Mouse (Mus musculus) liver, embryonic 16.5 days (tissue): ENCODE measurements around the gene Gstm7. TPM values are rescaled to one million over a fixed set of nuclear protein-coding genes. Genes with fewer than 3 reads are reported as not detected.

Experiments used
- ATAC-seq: fragments of 200-750 bp; cut with Nextera tagmentation; 2 replicates; pipeline ENCODE4 v1.8.0; 2017; ENCODE audit warnings: low read depth, mild to moderate bottlenecking, moderate number of reproducible peaks, moderate library complexity
- H3K27ac ChIP-seq: fragments of 300-500 bp; sonication (generic); 2 replicates; pipeline ENCODE4 v1.5.1; 2014; ENCODE audit warnings: mild to moderate bottlenecking, low read length
- H3K27me3 ChIP-seq: fragments of 300-500 bp; sonication (generic); 2 replicates; pipeline ENCODE4 v1.6.1; 2014; ENCODE audit warnings: low read depth, low read length, mixed read lengths; ENCODE audit not compliant: control insufficient read depth, insufficient read depth
- H3K36me3 ChIP-seq: fragments of 300-500 bp; sonication (generic); 2 replicates; pipeline ENCODE4 v1.6.1; 2014; ENCODE audit warnings: mild to moderate bottlenecking; ENCODE audit not compliant: control insufficient read depth, insufficient read depth
- H3K4me1 ChIP-seq: fragments of 300-500 bp; sonication (generic); 2 replicates; pipeline ENCODE4 v1.6.1; 2014; ENCODE audit warnings: low read depth, low read length, mixed read lengths; ENCODE audit not compliant: control insufficient read depth
- H3K4me2 ChIP-seq: fragments of 300-500 bp; sonication (generic); 2 replicates; pipeline ENCODE4 v1.6.1; 2014; ENCODE audit warnings: low read depth, low read length, mixed read lengths
- H3K4me3 ChIP-seq: fragments of 300-500 bp; sonication (generic); 2 replicates; pipeline ENCODE4 v1.5.1; 2014; ENCODE audit warnings: low read depth, mild to moderate bottlenecking, low read length
- H3K9ac ChIP-seq: fragments of 300-500 bp; sonication (generic); 2 replicates; pipeline ENCODE4 v1.6.1; 2014; ENCODE audit warnings: low read depth, low read length
- H3K9me3 ChIP-seq: fragments of 300-500 bp; sonication (generic); replicated peaks from 2 replicates; pipeline ENCODE4 v1.6.1; 2016; ENCODE audit warnings: low read length; ENCODE audit not compliant: control insufficient read depth
- WGBS: fragments of 180-500 bp; shearing (Covaris S2); extraction: QIAGEN DNeasy Blood & Tissue Kit; methylation state at CpG from one replicate; pipeline ENCODE4 v1.1.7; 2014; ENCODE audit not compliant: insufficient replicate concordance; 5-methylcytosine and 5-hydroxymethylcytosine counted together
- polyA plus RNA-seq: library from polyadenylated mRNA; unstranded; fragments of >200 nt; fragmentation: Nextera tagmentation; extraction: Ambion mirVana; gene quantifications from 2 replicates; pipeline ENCODE4 v1.2.1, GENCODE M21; 2015

Gstm7 gene
- polyA plus RNA-seq, 1 experiment from 2014 or later = 52.6 TPM

DNA sequence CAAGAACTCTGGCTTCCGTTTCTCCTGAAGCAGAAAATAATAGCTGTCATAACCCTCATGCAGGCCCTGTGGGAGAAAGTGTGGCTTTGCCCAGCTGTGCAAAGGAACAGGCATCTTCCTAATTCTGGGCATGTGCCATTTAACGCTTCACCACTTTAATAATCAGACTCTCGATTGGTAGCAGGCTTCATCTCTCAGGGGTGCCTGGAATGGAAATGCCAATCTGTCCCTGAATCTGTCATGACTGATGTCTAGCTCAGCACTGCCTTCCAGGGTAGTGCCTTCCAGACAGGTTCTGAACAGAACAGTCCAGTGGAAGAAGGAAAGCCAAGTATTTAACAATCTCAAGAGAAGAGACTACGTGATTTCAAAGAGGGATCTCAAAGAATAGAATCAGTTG, 9.6 kb upstream of the Gstm7 start:
- Histone ChIP-seq H3K4me2 (no peak overlapping the region), H3K36me3 (no peaks in the 10 kb centered on the region), H3K27ac (no peak overlapping the region)

DNA sequence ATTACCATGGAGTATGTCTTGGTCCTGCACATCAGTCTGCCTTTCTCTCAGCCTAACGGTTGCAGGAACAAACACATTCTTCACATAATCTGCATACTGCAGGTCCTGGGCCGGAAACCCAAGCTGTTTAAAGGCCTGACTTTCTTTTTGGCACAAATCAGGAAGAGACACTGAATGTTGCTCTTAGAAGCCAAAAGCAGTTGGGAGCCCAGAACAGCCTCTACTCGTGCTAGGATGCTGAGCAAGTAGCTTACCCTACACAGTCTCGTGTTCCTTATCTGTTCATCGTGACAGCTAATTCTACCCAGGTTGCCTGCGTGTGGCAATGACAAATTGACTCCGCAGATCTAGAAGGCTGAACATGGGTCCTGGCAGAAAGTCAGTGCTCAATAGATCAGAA, 8.9 kb upstream of the Gstm7 start:
- Histone ChIP-seq H3K4me2 (no peak overlapping the region), H3K27ac (no peak overlapping the region), H3K9me3 (no peaks in the 10 kb centered on the region), H3K4me3 (no peak overlapping the region), H3K9ac (no peak overlapping the region), H3K27me3 (no peaks in the 10 kb centered on the region), H3K4me1 (no peaks in the 10 kb centered on the region; the same call in 1 of the 2 replicates), H3K36me3 (no peaks in the 10 kb centered on the region)
- no peak for ATAC-seq
- 56% methylated on average over 7 of the region's 7 CpGs for WGBS

More for the DNA sequence above, 9.6 kb upstream of the Gstm7 start:
- no peak for ATAC-seq
- no peaks in the 10 kb centered on the region for H3K9me3 ChIP-seq
- H3K9ac ChIP-seq = no peak overlapping the region
- WGBS = 63% methylated on average over 4 of the region's 4 CpGs
- no peak overlapping the region for H3K4me3 ChIP-seq
- no peaks in the 10 kb centered on the region for H3K27me3 ChIP-seq
- no peaks in the 10 kb centered on the region; the same call in 1 of the 2 replicates for H3K4me1 ChIP-seq

DNA sequence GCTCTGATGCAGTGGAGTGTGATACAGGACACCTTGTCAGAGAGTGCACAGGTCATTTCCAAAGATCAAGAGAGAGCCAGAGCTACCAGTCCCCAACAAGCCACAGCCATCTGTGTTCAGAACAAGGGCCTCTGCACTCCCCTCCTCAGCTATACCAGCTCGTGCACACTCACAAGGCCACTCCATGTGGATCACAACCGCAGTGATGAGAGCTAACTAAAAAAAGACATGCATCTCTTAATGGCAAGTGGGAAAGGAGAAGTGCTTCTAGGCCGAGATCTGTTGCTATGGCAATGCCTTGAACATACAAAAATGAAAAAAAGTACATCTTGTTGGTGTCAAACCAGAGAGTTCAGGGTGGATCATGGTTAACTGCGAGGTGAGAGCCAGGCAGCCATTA, 8.2 kb upstream of the Gstm7 start:
- WGBS = 46% methylated on average over 4 of the region's 4 CpGs
- no peak for ATAC-seq

DNA sequence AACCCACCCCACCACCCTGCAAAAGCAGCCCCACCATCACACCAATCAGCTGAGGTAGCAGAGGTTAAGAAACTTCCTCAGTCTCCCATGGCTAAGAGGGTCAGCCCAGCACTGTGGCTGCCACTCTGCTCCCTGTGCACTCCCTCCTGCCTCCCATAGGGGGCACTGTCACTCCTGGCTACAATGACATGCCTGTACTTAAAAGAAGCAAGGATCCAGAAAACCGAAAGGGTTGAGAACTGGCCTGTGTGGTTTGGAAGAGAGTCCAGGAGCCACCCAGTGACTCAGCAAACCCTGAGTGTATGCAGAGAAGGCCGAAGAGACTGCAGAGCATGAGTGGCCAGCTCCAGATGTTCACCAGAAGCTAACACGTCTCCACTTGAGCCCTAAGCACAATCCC, 7.8 kb upstream of the Gstm7 start:
- H3K9me3 ChIP-seq = no peaks in the 10 kb centered on the region
- H3K4me3 ChIP-seq = no peak overlapping the region
- no peak for ATAC-seq
- H3K36me3 ChIP-seq = no peaks in the 10 kb centered on the region
- H3K27me3 ChIP-seq = no peaks in the 10 kb centered on the region
- 24% methylated on average over 3 of the region's 3 CpGs for WGBS
- no peak overlapping the region for H3K27ac ChIP-seq
- H3K4me1 ChIP-seq = no peaks in the 10 kb centered on the region; the same call in 1 of the 2 replicates
- H3K9ac ChIP-seq = no peak overlapping the region
- no peak overlapping the region for H3K4me2 ChIP-seq

More for the DNA sequence above, 8.2 kb upstream of the Gstm7 start:
- no peak overlapping the region for H3K4me2 ChIP-seq
- no peaks in the 10 kb centered on the region for H3K36me3 ChIP-seq
- no peaks in the 10 kb centered on the region; the same call in 1 of the 2 replicates for H3K4me1 ChIP-seq
- no peaks in the 10 kb centered on the region for H3K9me3 ChIP-seq
- no peak overlapping the region for H3K27ac ChIP-seq
- no peak overlapping the region for H3K9ac ChIP-seq
- no peaks in the 10 kb centered on the region for H3K27me3 ChIP-seq
- H3K4me3 ChIP-seq = no peak overlapping the region

DNA sequence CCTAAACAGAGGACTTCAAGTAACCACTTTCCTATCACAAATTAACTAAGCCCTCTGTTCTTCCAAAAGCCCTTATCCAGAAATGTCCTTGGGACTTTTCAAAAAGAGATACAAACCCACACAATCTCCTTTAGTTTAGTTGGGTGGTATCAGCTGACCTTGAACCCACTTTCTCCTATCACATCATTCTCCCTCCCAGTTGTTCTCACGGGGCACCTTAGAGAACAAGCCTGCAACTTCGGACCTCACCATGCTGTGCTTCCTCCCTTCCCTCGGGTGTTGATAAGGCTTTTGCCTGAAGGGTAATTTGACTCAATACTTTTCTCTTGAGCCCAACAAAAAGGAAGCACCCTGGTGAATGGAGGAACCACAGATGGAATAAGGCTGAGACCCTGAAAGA, 4.3 kb upstream of the Gstm7 start:
- H3K4me2 ChIP-seq = no peak overlapping the region
- H3K9me3 ChIP-seq = no peaks in the 10 kb centered on the region
- no peak for ATAC-seq
- no peaks in the 10 kb centered on the region for H3K27me3 ChIP-seq
- H3K36me3 ChIP-seq = no peaks in the 10 kb centered on the region
- 15% methylated on average over 3 of the region's 3 CpGs for WGBS
- H3K4me3 ChIP-seq = no peak overlapping the region
- H3K4me1 ChIP-seq = no peaks in the 10 kb centered on the region; the same call in none of the 2 replicates
- no peak overlapping the region for H3K27ac ChIP-seq
- H3K9ac ChIP-seq = no peak overlapping the region

DNA sequence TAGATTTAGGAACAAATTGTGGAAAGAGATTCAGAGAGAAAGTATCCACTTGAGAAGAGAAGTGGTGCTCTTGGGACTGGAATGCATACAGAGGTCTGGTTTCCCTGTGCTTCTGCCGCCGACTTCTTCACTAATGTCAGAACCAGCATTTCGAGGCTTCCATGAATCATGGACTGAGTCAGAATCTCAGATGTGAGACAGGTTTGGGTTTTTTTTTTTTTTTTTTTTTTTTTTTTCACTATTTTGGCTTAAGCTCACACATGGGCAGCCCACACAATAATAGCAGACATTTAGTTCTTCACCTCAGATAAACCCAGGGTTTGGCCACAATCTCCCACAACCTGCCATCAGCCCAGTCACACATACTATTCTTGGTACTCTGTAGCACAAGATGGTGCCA, 3.7 kb upstream of the Gstm7 start:
- Histone ChIP-seq H3K36me3 (no peaks in the 10 kb centered on the region), H3K4me2 (no peak overlapping the region), H3K4me1 (no peaks in the 10 kb centered on the region; the same call in none of the 2 replicates), H3K4me3 (no peak overlapping the region), H3K27ac (no peak overlapping the region), H3K9me3 (no peaks in the 10 kb centered on the region), H3K9ac (no peak overlapping the region), H3K27me3 (no peaks in the 10 kb centered on the region)
- WGBS = 65% methylated on average over 3 of the region's 3 CpGs
- ATAC-seq = no peak

DNA sequence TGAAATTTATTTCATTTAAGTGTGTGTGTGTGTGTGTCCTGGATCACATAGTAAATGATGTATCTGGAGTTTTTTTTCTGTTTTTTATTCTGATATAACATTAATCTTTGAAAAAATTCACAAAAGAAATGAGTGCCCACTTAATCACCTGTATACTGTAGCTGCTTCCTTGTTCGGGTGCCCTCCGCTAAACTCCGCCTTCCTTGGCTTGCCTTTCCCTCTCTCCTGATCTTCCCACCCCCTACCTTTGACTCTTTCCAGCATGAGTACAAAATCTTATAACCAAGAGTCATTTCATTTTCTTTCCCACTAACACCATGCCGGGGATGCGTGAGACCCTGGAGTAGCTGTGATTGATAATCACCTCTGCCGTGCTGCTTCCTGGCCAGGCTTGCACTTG, 511 bp upstream of the Gstm7 start:
- no peaks in the 10 kb centered on the region for H3K9me3 ChIP-seq
- ATAC-seq = no peak
- H3K4me3 ChIP-seq = no peak overlapping the region
- no peak overlapping the region for H3K27ac ChIP-seq
- 74% methylated on average over 6 of the region's 6 CpGs for WGBS
- H3K36me3 ChIP-seq = no peaks in the 10 kb centered on the region
- no peak overlapping the region for H3K9ac ChIP-seq
- no peaks in the 10 kb centered on the region; the same call in 1 of the 2 replicates for H3K4me1 ChIP-seq
- no peaks in the 10 kb centered on the region for H3K27me3 ChIP-seq
- H3K4me2 ChIP-seq = no peak overlapping the region

DNA sequence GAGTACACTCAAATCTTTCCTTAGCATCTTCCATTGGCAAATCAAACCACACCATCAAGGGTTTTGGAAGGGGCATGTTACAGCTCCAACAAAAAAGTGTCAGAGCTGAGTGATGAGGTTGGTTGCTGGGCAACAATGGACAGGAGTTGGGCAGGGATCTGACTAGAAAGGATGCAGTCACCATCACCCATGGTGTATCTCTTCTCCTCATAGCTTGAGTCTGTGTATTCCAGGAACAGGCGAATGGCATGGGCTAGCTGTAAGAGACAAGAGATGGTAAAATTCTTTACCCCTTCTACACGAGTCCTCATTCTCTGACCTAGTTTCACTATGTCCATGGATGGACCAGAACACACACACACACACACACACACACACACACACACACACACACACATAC, 483 bp downstream of the Gstm7 start:
- Histone ChIP-seq H3K4me2 (peak overlapping the region; percentile 51), H3K36me3 (no peaks in the 10 kb centered on the region), H3K9me3 (no peaks in the 10 kb centered on the region), H3K9ac (peak overlapping the region; percentile 17; the same call in 1 of the 2 replicates), H3K27ac (peak overlapping the region; percentile 59; the same call in 1 of the 2 replicates), H3K4me1 (no peaks in the 10 kb centered on the region; the same call in 1 of the 2 replicates), H3K27me3 (no peaks in the 10 kb centered on the region), H3K4me3 (peak overlapping the region; percentile 44)
- no peak for ATAC-seq
- 31% methylated on average over 2 of the region's 2 CpGs for WGBS

DNA sequence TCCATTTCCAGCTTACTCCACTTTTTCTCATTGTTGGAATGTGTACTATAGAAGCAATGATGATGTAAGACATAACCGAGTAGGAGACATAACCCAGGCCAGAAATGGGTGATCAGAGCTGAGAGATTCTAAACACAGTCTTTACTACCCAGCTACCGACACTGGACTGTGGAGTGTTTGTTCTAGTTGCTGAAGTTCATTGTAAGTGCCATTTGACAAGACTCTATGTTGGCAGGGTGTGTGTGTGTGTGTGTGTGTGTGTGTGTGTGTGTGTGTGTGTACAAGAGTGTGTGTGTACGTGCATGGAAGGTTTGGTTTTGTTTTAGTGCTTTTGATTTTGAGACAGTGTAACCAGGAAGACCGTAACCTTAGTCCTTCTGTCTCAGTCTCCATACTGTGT, 1.9 kb downstream of the Gstm7 start:
- Histone ChIP-seq H3K4me2 (no peak overlapping the region), H3K4me3 (no peak overlapping the region), H3K9ac (no peak overlapping the region), H3K9me3 (no peaks in the 10 kb centered on the region), H3K27ac (no peak overlapping the region), H3K27me3 (no peaks in the 10 kb centered on the region), H3K36me3 (no peaks in the 10 kb centered on the region), H3K4me1 (no peaks in the 10 kb centered on the region; the same call in 1 of the 2 replicates)
- 64% methylated on average over 4 of the region's 4 CpGs for WGBS
- no peak for ATAC-seq
